Mouse (Mus musculus): ENCODE measurements around the gene Cox11. TPM values are rescaled to one million over a fixed set of nuclear protein-coding genes. Genes with fewer than 3 reads are reported as not detected.
A peak's percentile ranks its signal among the peaks of the same experiment; 100 is the strongest.

Cox11 gene
- polyA plus RNA-seq, 2 experiments: 26.6 to 33.7 TPM

GRCm38 (mm10) chr11:90627751-90628150, 10.2 kb upstream of the Cox11 start:
- H3K27ac ChIP-seq (replicated peaks; ENCODE audit: low read depth, low read length): no peak overlapping the region
- ATAC-seq (ENCODE audit: low FRiP score, low read depth) (no peak), DNase-seq (ENCODE audit: low spot score) (no peak)
- no peak for TF ChIP-seq POLR2A (IDR thresholded peaks at IDR 0.05; ENCODE audit: borderline replicate concordance, extremely low read depth, insufficient read depth, insufficient read length)
- no peaks in the 10 kb centered on the region for H3K27me3 ChIP-seq (ENCODE audit: control insufficient read depth, insufficient read depth, low read length)
- no peak overlapping the region for H3K4me3 ChIP-seq (replicated peaks; ENCODE audit: low read length)
- no peak overlapping the region for H3K4me2 ChIP-seq (replicated peaks; ENCODE audit: low read depth, low read length, severe bottlenecking)
- WGBS: 89% methylated on average over 1 of the region's 1 CpGs
- H3K9me3 ChIP-seq (ENCODE audit: control insufficient read depth, low read length): no peaks in the 10 kb centered on the region
- H3K4me1 ChIP-seq (ENCODE audit: control insufficient read depth, insufficient read depth, low read length): no peaks in the 10 kb centered on the region
- H3K36me3 ChIP-seq (ENCODE audit: control insufficient read depth, insufficient read depth, low read length): peaks cover 6% of the 10 kb centered on the region; the same call in 1 of the 2 replicates
- no peak overlapping the region for H3K9ac ChIP-seq (ENCODE audit: low read depth, low read length, severe bottlenecking)

- H3K36me3 ChIP-seq (ENCODE audit: control insufficient read depth, insufficient read depth, low read length): peaks cover 6% of the 10 kb centered on the region; the same call in 1 of the 2 replicates
- 75% methylated on average over 2 of the region's 2 CpGs for WGBS
- peaks cover 4% of the 10 kb centered on the region for H3K4me1 ChIP-seq (ENCODE audit: control insufficient read depth, insufficient read depth, low read length)
- H3K27ac ChIP-seq (replicated peaks; ENCODE audit: low read depth, low read length): no peak overlapping the region
- no peaks in the 10 kb centered on the region for H3K9me3 ChIP-seq (ENCODE audit: control insufficient read depth, low read length)
- DNase-seq (ENCODE audit: low spot score): no peak
- H3K4me3 ChIP-seq (replicated peaks; ENCODE audit: low read length): no peak overlapping the region
- no peak for ATAC-seq (ENCODE audit: low FRiP score, low read depth)
- no peaks in the 10 kb centered on the region for H3K27me3 ChIP-seq (ENCODE audit: control insufficient read depth, insufficient read depth, low read length)
- no peak for TF ChIP-seq POLR2A (IDR thresholded peaks at IDR 0.05; ENCODE audit: borderline replicate concordance, extremely low read depth, insufficient read depth, insufficient read length)
- H3K4me2 ChIP-seq (replicated peaks; ENCODE audit: low read depth, low read length, severe bottlenecking): no peak overlapping the region
- H3K9ac ChIP-seq (ENCODE audit: low read depth, low read length, severe bottlenecking): no peak overlapping the region
These were observed 5.5 kb upstream of the Cox11 start for GRCm38 (mm10) chr11:90632480-90632879.

GRCm38 (mm10) chr11:90634661-90635060, 3.3 kb upstream of the Cox11 start:
- DNase-seq (ENCODE audit: low spot score): no peak
- TF ChIP-seq POLR2A (IDR thresholded peaks at IDR 0.05; ENCODE audit: borderline replicate concordance, extremely low read depth, insufficient read depth, insufficient read length): no peak
- 77% methylated on average over 3 of the region's 3 CpGs for WGBS

GRCm38 (mm10) chr11:90638312-90638830, 398 bp downstream of the Cox11 start:
- Histone ChIP-seq H3K27me3 (ENCODE audit: control insufficient read depth, insufficient read depth, low read length) (no peaks in the 10 kb centered on the region), H3K4me3 (replicated peaks; ENCODE audit: low read length) (peak overlapping the region; percentile 97), H3K4me2 (replicated peaks; ENCODE audit: low read depth, low read length, severe bottlenecking) (peak overlapping the region; percentile 68), H3K4me1 (ENCODE audit: control insufficient read depth, insufficient read depth, low read length) (peaks cover 7% of the 10 kb centered on the region), H3K27ac (replicated peaks; ENCODE audit: low read depth, low read length) (peak overlapping the region; percentile 95), H3K9me3 (ENCODE audit: control insufficient read depth, low read length) (no peaks in the 10 kb centered on the region), H3K9ac (ENCODE audit: low read depth, low read length, severe bottlenecking) (peak overlapping the region; percentile 96), H3K36me3 (ENCODE audit: control insufficient read depth, insufficient read depth, low read length) (peaks cover 15% of the 10 kb centered on the region)
- no peak for TF ChIP-seq POLR2A (IDR thresholded peaks at IDR 0.05; ENCODE audit: borderline replicate concordance, extremely low read depth, insufficient read depth, insufficient read length)
- WGBS: under 1% methylated on average over 29 of the region's 54 CpGs
- peak; percentile 46 for ATAC-seq (ENCODE audit: low FRiP score, low read depth)
- no peak for DNase-seq (ENCODE audit: low spot score)

More at GRCm38 (mm10) chr11:90634661-90635060, 3.3 kb upstream of the Cox11 start:
- H3K27ac ChIP-seq (replicated peaks; ENCODE audit: low read depth, low read length): no peak overlapping the region
- H3K27me3 ChIP-seq (ENCODE audit: control insufficient read depth, insufficient read depth, low read length): no peaks in the 10 kb centered on the region
- no peak overlapping the region for H3K9ac ChIP-seq (ENCODE audit: low read depth, low read length, severe bottlenecking)
- H3K36me3 ChIP-seq (ENCODE audit: control insufficient read depth, insufficient read depth, low read length): peaks cover 6% of the 10 kb centered on the region; the same call in 1 of the 2 replicates
- H3K4me2 ChIP-seq (replicated peaks; ENCODE audit: low read depth, low read length, severe bottlenecking): no peak overlapping the region
- H3K9me3 ChIP-seq (ENCODE audit: control insufficient read depth, low read length): no peaks in the 10 kb centered on the region
- H3K4me3 ChIP-seq (replicated peaks; ENCODE audit: low read length): no peak overlapping the region
- ATAC-seq (ENCODE audit: low FRiP score, low read depth): no peak
- peaks cover 6% of the 10 kb centered on the region for H3K4me1 ChIP-seq (ENCODE audit: control insufficient read depth, insufficient read depth, low read length)

- H3K9ac ChIP-seq (ENCODE audit: low read depth, low read length, severe bottlenecking): no peak overlapping the region
- no peaks in the 10 kb centered on the region for H3K9me3 ChIP-seq (ENCODE audit: control insufficient read depth, low read length)
- H3K27me3 ChIP-seq (ENCODE audit: control insufficient read depth, insufficient read depth, low read length): no peaks in the 10 kb centered on the region
- no peak for TF ChIP-seq POLR2A (IDR thresholded peaks at IDR 0.05; ENCODE audit: borderline replicate concordance, extremely low read depth, insufficient read depth, insufficient read length)
- H3K4me2 ChIP-seq (replicated peaks; ENCODE audit: low read depth, low read length, severe bottlenecking): no peak overlapping the region
- H3K27ac ChIP-seq (replicated peaks; ENCODE audit: low read depth, low read length): no peak overlapping the region
- 0 out of 2 replicates have a peak, but pooled peaks cover 5% of the 10 kb centered on the region for H3K4me1 ChIP-seq (ENCODE audit: control insufficient read depth, insufficient read depth, low read length)
- 51% methylated on average over 6 of the region's 6 CpGs for WGBS
- DNase-seq (ENCODE audit: low spot score) (peak; percentile 52), ATAC-seq (ENCODE audit: low FRiP score, low read depth) (no peak)
- peaks cover 42% of the 10 kb centered on the region for H3K36me3 ChIP-seq (ENCODE audit: control insufficient read depth, insufficient read depth, low read length)
- no peak overlapping the region for H3K4me3 ChIP-seq (replicated peaks; ENCODE audit: low read length)
These were observed 11.8 kb downstream of the Cox11 start for GRCm38 (mm10) chr11:90649777-90650176.

All from limb, embryonic 14.5 days (tissue).